Mouse (Mus musculus) layer of hippocampus, postnatal 36 days (tissue): ENCODE results near the gene Abcb1a. TPM values are rescaled to one million over a fixed set of nuclear protein-coding genes. Genes with fewer than 3 reads are reported as not detected.
"Not testable (repeated sequence)": the region's sequence is repeated elsewhere in the genome, so short reads cannot be mapped to it uniquely, and the experiment has no call there.

Experiments used
- DNase-seq, 2 experiments: peaks; one replicate each; pipeline ENCODE4 v3.0.0; 2022
- total RNA-seq, 2 experiments: library from RNA; stranded (reverse); gene quantifications; 2 replicates each; pipeline ENCODE4 v1.2.3; 2021

Abcb1a gene
- total RNA-seq, 2 experiments from 2014 or later, result 14.8 to 16.2 TPM

- no peak for DNase-seq
Measured at GRCm38 (mm10) chr5:8732639-8733038, 72.8 kb downstream of the Abcb1a start.

- not testable (repeated sequence) for DNase-seq
Measured at GRCm38 (mm10) chr5:8733307-8733706, 73.4 kb downstream of the Abcb1a start.

- DNase-seq, result no peak
Measured at GRCm38 (mm10) chr5:8736389-8736788, 76.5 kb downstream of the Abcb1a start.

- DNase-seq, result no peak
Measured at GRCm38 (mm10) chr5:8737062-8737461, 77.2 kb downstream of the Abcb1a start.

- DNase-seq, result not testable (repeated sequence)
Measured at GRCm38 (mm10) chr5:8747244-8747643, 87.4 kb downstream of the Abcb1a start.

- DNase-seq, result no peak
Measured at GRCm38 (mm10) chr5:8772866-8773265, 113.0 kb downstream of the Abcb1a start.

- no peak for DNase-seq
Measured at GRCm38 (mm10) chr5:8778311-8778710, 118.4 kb downstream of the Abcb1a start.

- no peak for DNase-seq
Measured at GRCm38 (mm10) chr5:8778751-8779150, 118.9 kb downstream of the Abcb1a start.

- DNase-seq, result no peak
Measured at GRCm38 (mm10) chr5:8792281-8792680, 132.4 kb downstream of the Abcb1a start.

Other genes starting within 250 kb of the Abcb1a start
- 1 to 10 TPM; 1.4 to 1.6 TPM for gene Dbf4, start 237.4 kb upstream of the Abcb1a start, total RNA-seq
- 10 to 100 TPM; 13.0 to 15.0 TPM for gene Slc25a40, start 237.2 kb upstream of the Abcb1a start, total RNA-seq
- gene Rundc3b, start 37.1 kb upstream of the Abcb1a start, total RNA-seq, result 10 to 100 TPM; 31.1 to 32.1 TPM
- gene Abcb1b, start 138.1 kb downstream of the Abcb1a start, total RNA-seq, result 1 to 10 TPM; 3.3 to 3.5 TPM
- 1 to 10 TPM; 4.6 to 7.0 TPM for gene Abcb4, start 233.6 kb downstream of the Abcb1a start, total RNA-seq